Mouse (Mus musculus): Measurements from ENCODE around the gene 3100002H09Rik. TPM values are rescaled to one million over a fixed set of nuclear protein-coding genes. Genes with fewer than 3 reads are reported as not detected.

The 3100002H09Rik gene
- not detected for polyA plus RNA-seq (2014; fragmentation: Illumina TruSeq; extraction: RNeasy Lipid Tissue Mini Kit (QIAGEN cat#74804); ENCODE audit: low read depth, low replicate concordance)

GRCm38 (mm10) chr4:124610703-124611102 is at the start of gene 3100002H09Rik:
Gene 3100002H09Rik, minus strand, starts transcription at chr4:124610803.

GRCm38 (mm10) chr4:124656518-124656853 is 45.9 kb upstream of the 3100002H09Rik start, which contains the start of gene Pou3f1:
Gene Pou3f1, plus strand, starts transcription at chr4:124656807.

Other genes starting within 250 kb of the 3100002H09Rik start
- gene Pou3f1, start 46.0 kb upstream of the 3100002H09Rik start, polyA plus RNA-seq (2014; fragmentation: Illumina TruSeq; extraction: RNeasy Lipid Tissue Mini Kit (QIAGEN cat#74804); ENCODE audit: low read depth, low replicate concordance) = not detected
- 27.4 TPM for gene Utp11, start 82.8 kb upstream of the 3100002H09Rik start, polyA plus RNA-seq (2014; fragmentation: Illumina TruSeq; extraction: RNeasy Lipid Tissue Mini Kit (QIAGEN cat#74804); ENCODE audit: low read depth, low replicate concordance)
- gene Fhl3, start 89.9 kb upstream of the 3100002H09Rik start, polyA plus RNA-seq (2014; fragmentation: Illumina TruSeq; extraction: RNeasy Lipid Tissue Mini Kit (QIAGEN cat#74804); ENCODE audit: low read depth, low replicate concordance) = not detected
- 15.3 TPM for gene Sf3a3, start 104.0 kb upstream of the 3100002H09Rik start, polyA plus RNA-seq (2014; fragmentation: Illumina TruSeq; extraction: RNeasy Lipid Tissue Mini Kit (QIAGEN cat#74804); ENCODE audit: low read depth, low replicate concordance)
- gene Inpp5b, start 131.0 kb upstream of the 3100002H09Rik start, polyA plus RNA-seq (2014; fragmentation: Illumina TruSeq; extraction: RNeasy Lipid Tissue Mini Kit (QIAGEN cat#74804); ENCODE audit: low read depth, low replicate concordance) = 15.7 TPM
- gene Mtf1, start 191.3 kb upstream of the 3100002H09Rik start, polyA plus RNA-seq (2014; fragmentation: Illumina TruSeq; extraction: RNeasy Lipid Tissue Mini Kit (QIAGEN cat#74804); ENCODE audit: low read depth, low replicate concordance) = 7.2 TPM
- 15.7 TPM for gene Yrdc, start 239.9 kb upstream of the 3100002H09Rik start, polyA plus RNA-seq (2014; fragmentation: Illumina TruSeq; extraction: RNeasy Lipid Tissue Mini Kit (QIAGEN cat#74804); ENCODE audit: low read depth, low replicate concordance)
- gene 1110065P20Rik, start 240.4 kb upstream of the 3100002H09Rik start, polyA plus RNA-seq (2014; fragmentation: Illumina TruSeq; extraction: RNeasy Lipid Tissue Mini Kit (QIAGEN cat#74804); ENCODE audit: low read depth, low replicate concordance) = 1.5 TPM